Mouse (Mus musculus): ENCODE results near the gene Sgo1.
A peak's percentile ranks its signal among the peaks of the same experiment; 100 is the strongest.
"Not testable (repeated sequence)": the region's sequence is repeated elsewhere in the genome, so short reads cannot be mapped to it uniquely, and the experiment has no call there.

DNA sequence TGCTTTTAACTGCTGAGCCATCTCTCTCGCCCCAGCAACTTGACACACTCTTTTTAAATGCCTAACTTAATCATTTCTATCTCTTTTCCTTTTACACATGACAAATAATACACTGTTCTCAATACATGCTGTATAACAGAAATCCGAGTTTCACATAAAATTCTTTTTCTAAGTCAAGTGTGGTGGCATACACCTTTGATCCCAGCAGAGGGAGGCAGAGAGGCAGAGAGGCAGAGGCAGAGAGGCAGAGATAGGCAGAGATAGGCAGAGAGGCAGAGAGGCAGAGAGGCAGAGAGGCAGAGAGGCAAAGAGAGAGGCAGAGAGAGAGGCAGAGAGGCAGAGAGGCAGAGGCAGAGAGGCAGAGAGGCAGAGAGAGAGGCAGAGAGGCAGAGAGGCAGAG is 31.7 kb downstream of the Sgo1 start:
- peak; percentile 73 for TF ChIP-seq CTCF (IDR thresholded peaks at IDR 0.05; ENCODE audit: low read depth)
- not testable (repeated sequence) for TF ChIP-seq EP300 (optimal IDR thresholded peaks at IDR 0.05)
